Mouse (Mus musculus) cerebellum, adult 11-12 months (tissue): Measurements from ENCODE around the gene Cela2a.
A peak's percentile ranks its signal among the peaks of the same experiment; 100 is the strongest.

Experiments used
- DNase-seq: peaks from one replicate; pipeline ENCODE4 v3.0.0; 2022

Gene Cela2a

GRCm38 (mm10) chr4:141826060-141826459 lies at the start of gene Cela2a:
Gene Cela2a (minus strand): TSS chr4:141826160.
- no peak for DNase-seq

- DNase-seq = no peak
Measured at GRCm38 (mm10) chr4:141875481-141876108, 49.6 kb upstream of the Cela2a start.

- DNase-seq = peak; percentile 79
Measured at GRCm38 (mm10) chr4:141874601-141875460, 48.9 kb upstream of the Cela2a start, which contains the start of gene Efhd2. Gene Efhd2 (minus strand): TSS chr4:141874920.

GRCm38 (mm10) chr4:141874111-141874600 lies 48.2 kb upstream of the Cela2a start:
- no peak for DNase-seq

GRCm38 (mm10) chr4:141872977-141873376 lies 47.0 kb upstream of the Cela2a start:
- DNase-seq = peak; percentile 49

GRCm38 (mm10) chr4:141871909-141872308 lies 45.9 kb upstream of the Cela2a start:
- peak; percentile 81 for DNase-seq

GRCm38 (mm10) chr4:141871333-141871725 lies 45.4 kb upstream of the Cela2a start:
- DNase-seq = peak; percentile 20

- DNase-seq = peak; percentile 72
Measured at GRCm38 (mm10) chr4:141870666-141871332, 44.8 kb upstream of the Cela2a start.

GRCm38 (mm10) chr4:141869436-141870215 lies 43.7 kb upstream of the Cela2a start:
- peak; percentile 20 for DNase-seq

GRCm38 (mm10) chr4:141868051-141868450 lies 42.1 kb upstream of the Cela2a start:
- DNase-seq = peak; percentile 35

- peak; percentile 69 for DNase-seq
Measured at GRCm38 (mm10) chr4:141867498-141867897, 41.5 kb upstream of the Cela2a start.

GRCm38 (mm10) chr4:141866933-141867490 lies 41.1 kb upstream of the Cela2a start:
- DNase-seq = peak; percentile 63

- peak; percentile 40 for DNase-seq
Measured at GRCm38 (mm10) chr4:141865600-141865999, 39.6 kb upstream of the Cela2a start.

GRCm38 (mm10) chr4:141865006-141865405 lies 39.0 kb upstream of the Cela2a start:
- DNase-seq = no peak

- DNase-seq = no peak
Measured at GRCm38 (mm10) chr4:141864506-141864905, 38.5 kb upstream of the Cela2a start.

- DNase-seq = no peak
Measured at GRCm38 (mm10) chr4:141863726-141864280, 37.8 kb upstream of the Cela2a start.

- DNase-seq = no peak
Measured at GRCm38 (mm10) chr4:141862867-141863266, 36.9 kb upstream of the Cela2a start.

GRCm38 (mm10) chr4:141861591-141862295 lies 35.8 kb upstream of the Cela2a start:
- no peak for DNase-seq

GRCm38 (mm10) chr4:141860246-141860841 lies 34.4 kb upstream of the Cela2a start:
- peak; percentile 38 for DNase-seq

- no peak for DNase-seq
Measured at GRCm38 (mm10) chr4:141859351-141859750, 33.4 kb upstream of the Cela2a start.

- DNase-seq = peak; percentile 22
Measured at GRCm38 (mm10) chr4:141858501-141858900, 32.5 kb upstream of the Cela2a start.
